Mouse (Mus musculus) heart, postnatal 10 days (tissue): Measurements from ENCODE around the gene Casp14. TPM values are rescaled to one million over a fixed set of nuclear protein-coding genes. Genes with fewer than 3 reads are reported as not detected.

Experiments used
- DNase-seq, 2 experiments: peaks; one replicate each; pipeline ENCODE4 v3.0.0; 2021
- intact Hi-C: fragments of 180-260 bp; cut with DNase I; formaldehyde crosslinking; loops from one replicate; pipeline ENCODE4 v1.15.1; 2025
- total RNA-seq, 2 experiments: library from RNA; stranded (reverse); gene quantifications; 2 replicates each; pipeline ENCODE4 v1.2.3; 2021

The Casp14 gene
- not detected for total RNA-seq

DNA sequence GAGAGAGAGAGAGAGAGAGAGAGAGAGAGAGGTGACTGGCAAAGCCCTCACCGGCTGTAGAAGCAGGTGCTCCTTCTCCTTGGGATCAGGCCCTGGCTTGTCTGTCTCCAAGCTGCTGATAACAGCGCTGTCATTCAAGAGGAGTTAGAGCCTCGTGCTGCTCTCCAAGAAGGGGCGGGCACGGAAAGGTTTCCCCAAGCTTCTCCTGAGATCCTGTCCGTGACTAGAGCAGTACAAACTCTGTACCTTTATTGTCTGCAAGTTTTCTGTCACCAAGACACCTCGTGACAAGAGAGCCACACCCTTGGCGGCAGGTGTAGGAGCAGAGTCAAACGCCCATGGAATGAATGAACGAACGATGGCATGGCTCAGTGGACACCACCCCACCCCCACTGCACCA lies at the start of gene Casp14:
Gene Casp14, minus strand, starts transcription at position 239 of the 400 bp plus-strand sequence.
- DNase-seq: no peak

GRCm38 (mm10) chr10:78765570-78765969 lies 47.5 kb upstream of the Casp14 start:
- no peak for DNase-seq
- intact Hi-C loops: no loop called here

More for the DNA sequence above, at the start of gene Casp14:
- intact Hi-C loops: no loop called here

DNA sequence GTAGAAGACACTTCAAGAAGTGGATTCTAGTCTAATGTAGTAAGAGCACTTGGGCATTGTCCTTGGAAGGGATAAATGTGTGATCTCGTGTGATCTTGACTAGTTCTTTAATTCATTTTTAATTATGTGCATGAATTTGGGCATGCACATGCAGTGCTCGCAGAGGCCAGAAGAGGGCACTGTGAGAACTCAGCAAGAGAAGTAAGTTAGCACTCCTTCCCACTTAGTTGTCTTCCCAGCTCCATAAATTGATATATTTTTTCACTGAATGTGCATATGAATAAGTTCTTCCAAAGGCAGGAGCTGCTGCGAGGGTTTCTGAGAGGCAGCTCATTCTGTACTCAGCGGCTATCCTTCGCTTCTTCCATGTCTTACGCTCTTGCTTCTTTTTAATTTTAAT lies 37.9 kb upstream of the Casp14 start:
- intact Hi-C loops: loop anchor here (1.0 kb wide), 1 partner anchor 360 kb away; no protein-coding TSS in a partner anchor
- peak; percentile 67 to 80 for DNase-seq

- peak; percentile 23 to 28 for DNase-seq
- intact Hi-C loops: no loop called here
Observed at GRCm38 (mm10) chr10:78752452-78753191, 34.5 kb upstream of the Casp14 start, which contains the start of gene Ccdc105. Gene Ccdc105 (minus strand): TSS chr10:78753065.

- intact Hi-C loops: no loop called here
- no peak for DNase-seq
Observed at GRCm38 (mm10) chr10:78748946-78749345, 30.9 kb upstream of the Casp14 start.

DNA sequence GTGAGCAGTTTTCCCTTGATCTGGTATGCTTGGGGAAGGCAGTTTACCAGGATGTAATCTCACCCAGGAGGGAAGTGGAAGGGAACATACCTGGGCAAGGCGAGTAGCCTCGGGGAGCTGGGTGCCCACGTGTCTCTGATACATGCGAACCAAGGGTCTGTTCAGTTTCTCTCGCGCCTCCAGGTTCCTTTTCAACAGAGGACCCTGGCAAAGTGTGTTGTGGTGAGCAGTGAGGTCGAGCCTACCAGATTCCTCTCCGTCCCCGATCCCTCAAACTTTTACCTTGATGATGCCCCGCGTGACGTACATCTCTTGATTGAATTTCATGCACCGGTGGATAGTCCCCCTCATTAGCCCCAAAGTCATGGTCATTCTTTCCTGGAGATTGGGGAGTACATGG lies 30.1 kb upstream of the Casp14 start:
- no peak for DNase-seq
- intact Hi-C loops: no loop called here

DNA sequence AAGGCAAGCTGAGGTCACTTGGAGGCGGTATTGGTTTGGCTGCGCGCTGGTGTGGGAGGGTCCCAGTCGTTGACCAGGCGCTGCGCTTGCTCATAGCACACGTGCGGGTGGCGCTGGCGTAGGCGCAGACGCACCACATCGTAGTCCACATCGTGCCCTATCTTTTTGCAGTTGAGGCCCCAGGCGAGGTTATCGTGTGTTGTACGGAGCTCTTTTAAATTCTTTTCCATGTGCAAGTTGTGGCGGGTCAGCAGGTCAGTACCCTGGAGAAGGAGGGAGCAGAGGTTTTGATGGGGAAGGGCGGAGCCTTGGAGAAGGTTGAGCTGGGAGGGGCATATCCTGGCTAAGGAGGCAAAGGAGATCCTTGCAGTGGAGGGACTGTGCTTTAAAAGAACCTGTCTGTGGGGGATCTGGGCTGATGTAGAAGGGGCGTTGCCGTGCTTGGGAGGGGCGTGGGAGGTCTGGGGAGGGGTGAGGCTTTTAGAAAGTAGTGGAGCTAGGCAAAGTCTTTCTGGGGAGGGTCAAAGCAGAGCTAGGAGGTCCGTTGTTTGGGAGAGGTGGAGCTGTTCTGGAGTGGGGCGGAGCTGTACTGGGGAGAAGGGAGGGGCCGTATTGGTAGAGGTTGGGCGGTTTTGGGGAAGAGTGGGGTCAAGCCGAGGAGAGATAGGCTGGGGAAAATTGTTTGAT lies 29.1 kb upstream of the Casp14 start:
- intact Hi-C loops: no loop called here
- peak in 1 of 2 experiments; percentile 6 for DNase-seq

DNA sequence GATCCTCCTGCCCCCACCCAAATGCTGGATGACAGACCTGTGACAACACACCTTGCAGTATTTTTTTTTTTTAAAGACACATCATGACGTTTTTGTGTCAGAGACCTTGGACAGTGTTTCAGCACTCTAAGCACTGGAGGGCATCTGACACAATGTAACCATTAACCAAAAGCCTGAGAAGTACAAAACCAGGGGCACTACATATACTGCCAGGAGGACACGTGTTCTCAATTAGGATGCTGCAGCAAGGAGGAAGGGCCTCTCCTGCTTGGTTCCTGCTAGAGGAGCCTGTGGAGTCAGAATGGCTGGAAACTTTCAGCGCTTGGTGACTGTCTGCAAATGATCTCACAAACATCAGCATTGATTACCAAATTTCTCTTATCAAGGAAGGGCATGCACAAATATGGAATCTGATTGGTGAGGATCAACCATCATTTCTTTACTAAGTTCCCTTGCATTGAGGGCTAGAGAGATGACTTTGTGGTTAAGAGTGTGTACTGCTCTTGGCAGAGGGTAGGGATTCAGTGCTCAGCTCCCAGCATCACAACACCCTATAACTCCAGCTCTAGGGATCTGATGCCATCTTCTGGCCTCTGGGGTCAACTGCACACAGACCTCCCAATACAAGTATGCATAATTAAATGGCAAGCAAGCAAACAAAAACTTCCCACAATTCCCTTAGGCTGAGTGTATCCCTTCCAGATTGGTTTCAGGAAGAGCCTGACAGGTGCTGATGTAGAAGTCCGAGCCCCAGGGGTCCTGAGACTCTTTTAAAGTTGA lies 27.5 kb upstream of the Casp14 start:
- intact Hi-C loops: no loop called here
- no peak for DNase-seq

GRCm38 (mm10) chr10:78743721-78744120 lies 25.6 kb upstream of the Casp14 start:
- no peak for DNase-seq
- intact Hi-C loops: no loop called here

DNA sequence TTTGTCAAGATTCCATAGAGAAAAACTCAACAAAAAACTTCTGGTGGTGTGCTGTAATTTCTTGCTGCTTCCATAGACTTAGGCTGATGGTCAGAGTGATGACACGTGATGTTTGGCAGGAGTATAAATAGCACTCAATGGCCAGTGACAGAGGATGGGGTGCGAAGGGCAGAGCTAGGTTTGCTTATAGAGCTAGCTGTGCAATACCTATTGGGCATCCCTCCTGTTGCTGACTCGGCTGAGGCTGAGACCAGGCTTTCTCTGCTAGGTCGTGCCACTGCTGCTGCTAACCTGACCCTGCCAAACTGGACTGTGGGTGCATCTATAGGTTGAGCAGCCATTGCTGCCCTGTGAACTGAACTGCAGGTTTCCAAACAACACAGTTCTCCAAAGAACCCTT lies 21.7 kb upstream of the Casp14 start:
- DNase-seq: no peak
- intact Hi-C loops: no loop called here

DNA sequence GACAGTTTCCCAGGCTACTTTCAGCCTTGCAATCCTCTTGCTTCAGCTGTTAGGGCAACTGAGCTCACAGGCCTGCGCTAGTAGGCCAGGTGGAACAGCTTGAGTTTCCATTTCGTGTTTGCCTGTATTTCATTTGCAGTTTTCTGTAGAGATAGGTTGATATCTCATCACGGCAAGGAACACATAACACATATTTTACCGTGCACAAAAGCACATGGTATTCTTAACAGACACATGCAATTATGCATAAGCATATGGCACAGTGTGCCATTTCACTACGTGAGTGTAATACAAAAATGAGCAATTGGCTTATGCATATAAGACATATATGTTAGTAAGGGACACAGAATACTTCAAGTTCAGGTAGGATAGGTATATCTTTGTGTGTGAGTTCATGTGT lies 9.8 kb upstream of the Casp14 start:
- intact Hi-C loops: no loop called here
- DNase-seq: no peak

DNA sequence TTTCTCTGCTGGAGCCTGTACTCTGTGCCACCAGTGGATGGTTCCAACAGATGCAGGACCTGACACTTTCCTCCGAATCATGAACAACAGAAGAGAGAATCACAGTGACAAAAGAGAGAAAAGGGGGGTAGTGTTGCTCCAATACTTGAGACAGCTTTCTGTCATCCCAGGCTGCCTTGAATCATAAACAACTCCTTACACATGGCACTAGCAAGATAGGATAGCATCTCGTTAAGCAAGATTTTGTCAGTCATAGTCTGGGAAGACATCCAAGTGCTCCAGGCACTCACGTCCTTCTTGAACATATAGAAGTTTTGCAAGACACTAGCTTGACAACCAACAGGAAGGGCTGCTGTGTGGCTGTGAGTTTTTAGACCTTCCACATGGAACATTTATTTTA lies 8.9 kb upstream of the Casp14 start:
- DNase-seq: no peak
- intact Hi-C loops: no loop called here

GRCm38 (mm10) chr10:78723416-78723815 lies 5.3 kb upstream of the Casp14 start:
- intact Hi-C loops: no loop called here
- DNase-seq: no peak

DNA sequence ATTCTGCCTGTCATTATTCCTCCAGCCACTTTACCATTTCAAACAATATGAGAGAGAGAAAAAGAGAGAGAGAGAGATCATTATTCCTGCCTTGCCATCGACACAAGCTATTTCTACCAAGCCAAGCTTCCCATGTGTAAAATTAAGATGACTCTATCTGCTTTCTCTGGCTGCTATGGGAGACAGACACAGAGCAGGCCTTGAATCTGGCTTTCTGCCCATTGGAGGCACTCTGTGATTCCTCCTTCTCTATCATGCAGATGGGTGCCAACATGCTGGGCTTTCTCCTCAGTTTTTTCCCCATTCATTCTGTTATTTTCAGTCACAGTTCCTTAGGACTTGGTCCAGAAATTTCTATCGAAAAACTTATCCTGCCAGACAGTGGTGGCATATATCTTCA lies 4.6 kb upstream of the Casp14 start:
- no peak for DNase-seq
- intact Hi-C loops: no loop called here

DNA sequence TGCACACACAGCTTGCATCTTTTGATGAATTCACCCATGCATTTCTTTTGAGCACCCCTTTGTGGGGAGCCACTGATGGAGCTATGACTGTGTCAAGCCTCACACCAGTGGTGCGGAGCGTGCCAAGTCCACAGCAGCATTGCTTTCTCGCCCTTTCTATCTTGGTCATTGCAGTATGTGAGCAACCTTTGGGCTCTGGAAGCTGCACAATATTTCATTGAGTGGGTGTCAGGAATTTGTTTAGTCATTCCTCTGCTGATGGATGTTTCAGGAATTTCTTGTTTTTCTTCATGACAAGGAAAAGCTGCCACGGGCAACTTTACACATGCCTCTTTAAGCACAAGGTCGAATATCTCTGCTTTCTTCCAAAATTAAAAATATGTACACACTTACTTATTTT lies 3.9 kb upstream of the Casp14 start:
- peak in 1 of 2 experiments; percentile 3 for DNase-seq
- intact Hi-C loops: no loop called here

- intact Hi-C loops: no loop called here
Observed at GRCm38 (mm10) chr10:78716231-78716630, 1.9 kb downstream of the Casp14 start.

DNA sequence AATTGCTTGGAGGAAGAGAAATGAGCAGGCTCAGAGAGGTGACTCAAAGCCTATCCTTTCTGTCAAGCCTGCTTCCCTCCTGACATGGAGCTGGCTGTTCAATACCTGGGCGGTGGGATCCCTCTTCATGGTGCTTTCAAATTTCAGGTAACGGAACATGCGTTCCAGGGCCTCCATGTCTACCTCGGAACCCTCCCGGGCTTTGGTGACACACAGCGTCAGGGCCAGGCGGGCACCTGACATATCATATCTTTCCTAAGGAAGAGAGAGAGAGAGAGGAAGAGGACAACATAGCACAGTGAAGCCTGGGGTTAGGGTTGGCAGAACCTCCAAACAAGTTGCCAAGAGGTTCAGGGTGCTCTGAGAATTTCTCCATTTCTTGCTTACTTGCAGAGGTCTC lies 2.9 kb downstream of the Casp14 start:
- intact Hi-C loops: no loop called here
- no peak for DNase-seq

More at GRCm38 (mm10) chr10:78716231-78716630, 1.9 kb downstream of the Casp14 start:
- no peak for DNase-seq

GRCm38 (mm10) chr10:78714129-78714528 lies 4.0 kb downstream of the Casp14 start:
- no peak for DNase-seq
- intact Hi-C loops: no loop called here

DNA sequence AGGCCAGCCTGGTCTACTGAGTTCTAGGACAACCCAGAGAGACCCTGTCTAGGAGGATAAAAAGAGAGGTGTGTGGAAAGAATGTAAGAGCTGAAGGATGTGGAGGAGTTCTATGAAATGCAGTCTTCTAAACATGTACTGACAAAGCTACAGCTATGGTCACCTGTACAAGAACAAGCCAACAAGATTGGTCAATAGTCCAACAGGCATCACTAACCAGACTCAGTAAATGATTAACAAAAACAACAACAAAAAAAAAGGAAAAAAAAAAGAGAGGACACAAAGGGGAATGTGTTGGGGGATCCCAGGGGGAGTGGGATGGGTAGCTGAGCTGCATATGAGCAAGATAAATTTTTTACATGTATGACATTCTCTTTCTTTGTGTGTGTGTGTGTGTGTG lies 7.4 kb downstream of the Casp14 start:
- intact Hi-C loops: no loop called here
- no peak for DNase-seq

GRCm38 (mm10) chr10:78700881-78701280 lies 17.2 kb downstream of the Casp14 start:
- no peak for DNase-seq
- intact Hi-C loops: no loop called here

DNA sequence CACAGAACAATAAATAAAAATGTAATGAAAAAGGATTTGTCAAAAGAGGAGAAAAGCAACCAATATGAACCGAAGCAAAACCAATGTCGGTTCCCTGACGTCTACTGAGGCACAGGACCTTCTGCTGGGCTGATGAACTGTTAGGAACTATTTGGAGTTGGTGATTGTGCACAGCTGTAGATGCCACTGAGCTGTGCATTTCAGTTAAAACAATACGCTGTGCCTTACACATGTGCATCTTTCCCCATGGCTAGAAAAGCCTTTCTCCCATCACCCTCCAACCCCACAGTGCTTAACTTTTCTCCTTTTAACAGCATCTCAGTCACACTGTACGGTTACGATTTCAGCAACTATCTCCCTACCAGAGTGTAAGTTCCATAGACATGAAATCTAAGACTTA lies 28.1 kb downstream of the Casp14 start:
- no peak for DNase-seq
- intact Hi-C loops: no loop called here
